Mouse (Mus musculus) ES-E14 (cell line): ENCODE measurements around the gene Abcf3. TPM values are rescaled to one million over a fixed set of nuclear protein-coding genes. Genes with fewer than 3 reads are reported as not detected.
A peak's percentile ranks its signal among the peaks of the same experiment; 100 is the strongest.

Experiments used
- DNase-seq: peaks from one replicate; pipeline ENCODE4 v3.0.0-alpha.2; 2013; ENCODE audit warnings: low read depth, low spot score
- H3K27ac ChIP-seq: 2 replicates; pipeline ENCODE4 v1.5.1; 2012; ENCODE audit warnings: low read depth, mild to moderate bottlenecking, low read length, moderate library complexity, mixed read lengths; ENCODE audit not compliant: poor library complexity, insufficient read depth, severe bottlenecking
- H3K36me3 ChIP-seq: 2 replicates; pipeline ENCODE4 v1.6.1; 2012; ENCODE audit warnings: mild to moderate bottlenecking, low read length, moderate library complexity, mixed read lengths; ENCODE audit not compliant: control insufficient read depth, poor library complexity, insufficient read depth, severe bottlenecking
- H3K4me1 ChIP-seq, 2 experiments: fragments of 150-350 bp in 1 of 2; sonication (generic) in 1 of 2; 2 replicates each; pipeline ENCODE4 v1.6.1; 2012; ENCODE audit warnings: low read length in 2 of 2, mild to moderate bottlenecking in 1 of 2, mixed read lengths in 1 of 2; ENCODE audit not compliant: control insufficient read depth in 2 of 2, insufficient read depth in 2 of 2, poor library complexity in 1 of 2
- H3K4me3 ChIP-seq, 2 experiments: fragments of 150-350 bp in 1 of 2; sonication (generic) in 1 of 2; 2 replicates each; pipeline ENCODE4 v1.5.1; 2012; ENCODE audit warnings: low read length in 2 of 2, low read depth in 1 of 2, mild to moderate bottlenecking in 1 of 2, mixed read lengths in 1 of 2; ENCODE audit not compliant: insufficient read depth in 1 of 2, poor library complexity in 1 of 2, severe bottlenecking in 1 of 2
- H3K9ac ChIP-seq: 2 replicates; pipeline ENCODE4 v1.6.1; 2012; ENCODE audit warnings: low read depth, mild to moderate bottlenecking, low read length, mixed read lengths; ENCODE audit not compliant: poor library complexity, insufficient read depth, severe bottlenecking
- H3K9me3 ChIP-seq: fragments of 150-350 bp; sonication (generic); 2 replicates; pipeline ENCODE4 v1.6.1; 2012; ENCODE audit warnings: low read depth, mild to moderate bottlenecking, low read length; ENCODE audit not compliant: control insufficient read depth, insufficient read depth
- CHD2 ChIP-seq: IDR thresholded peaks from 2 replicates; pipeline ENCODE4 v1.6.1; 2014; ENCODE audit warnings: mild to moderate bottlenecking, low read depth, low read length, inconsistent platforms
- HCFC1 ChIP-seq: IDR thresholded peaks from 2 replicates; pipeline ENCODE4 v1.6.1; 2012; ENCODE audit warnings: low read length, inconsistent platforms, borderline replicate concordance; ENCODE audit not compliant: insufficient read depth
- MAFK ChIP-seq: IDR thresholded peaks from 2 replicates; pipeline ENCODE4 v1.6.1; 2014; ENCODE audit warnings: mild to moderate bottlenecking, low read depth, low read length, inconsistent platforms; ENCODE audit not compliant: insufficient read depth
- ZC3H11A ChIP-seq: IDR thresholded peaks from 2 replicates; pipeline ENCODE4 v1.6.1; 2012; ENCODE audit warnings: low read depth, mild to moderate bottlenecking, inconsistent platforms, low read length, borderline replicate concordance
- ZNF384 ChIP-seq: IDR thresholded peaks from 2 replicates; pipeline ENCODE4 v1.6.1; 2012; ENCODE audit warnings: low read depth, low read length, inconsistent platforms
- in situ Hi-C, 2 experiments: fragments of 600-800 bp; cut with MboI; formaldehyde crosslinking; loops; one replicate each; pipeline ENCODE4 v1.15.1; 2025; ENCODE audit warnings: low sequenced_read_pairs in 2 of 2, inconsistent platforms in 1 of 2; ENCODE audit not compliant: unreplicated experiment in 2 of 2
- total RNA-seq: library from RNA; depleted of rRNA; stranded (reverse); fragments of 300-350 nt; gene quantifications from 2 replicates; pipeline ENCODE4 v1.2.3, GENCODE M21; 2012

The Abcf3 gene
- total RNA-seq, 1 experiment = 49.8 TPM

DNA sequence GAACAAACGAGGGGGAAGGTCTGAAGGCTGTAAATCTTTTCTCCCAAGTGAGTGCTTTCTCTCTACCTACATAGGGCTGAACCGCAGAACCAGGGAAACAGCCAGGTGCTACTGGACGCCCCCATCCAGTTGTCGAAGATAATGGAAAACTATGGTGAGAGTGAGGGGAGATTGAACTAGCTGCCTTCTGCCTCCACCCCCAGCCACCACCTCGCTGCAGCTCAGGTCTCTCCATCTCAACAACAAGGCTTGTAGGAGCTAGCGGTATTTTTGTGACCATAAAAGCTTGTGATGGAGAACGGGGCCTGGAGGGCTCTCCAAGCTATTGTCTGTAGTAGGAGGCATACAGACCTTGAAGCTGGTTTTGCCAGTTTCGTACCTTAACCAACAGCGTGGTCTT is 784 bp downstream of the Abcf3 start:
- Histone ChIP-seq H3K9me3 (no peaks in the 10 kb centered on the region), H3K4me1 (peaks cover 4 to 5% of the 10 kb centered on the region in 2 experiments; a peak in 3 of 4 replicates), H3K9ac (peak overlapping the region; percentile 93), H3K36me3 (peaks cover 31% of the 10 kb centered on the region), H3K4me3 (peak overlapping the region; percentile 81 to 89), H3K27ac (no peak overlapping the region)
- DNase-seq = no peak
- TF ChIP-seq ZC3H11A (no peak), CHD2 (no peak), ZNF384 (no peak), MAFK (no peak), HCFC1 (no peak)
- in situ Hi-C loops = no loop called here

GRCm38 (mm10) chr16:20551691-20552090 is 3.3 kb downstream of the Abcf3 start:
- in situ Hi-C loops = no loop called here
- peaks cover 27% of the 10 kb centered on the region for H3K36me3 ChIP-seq

DNA sequence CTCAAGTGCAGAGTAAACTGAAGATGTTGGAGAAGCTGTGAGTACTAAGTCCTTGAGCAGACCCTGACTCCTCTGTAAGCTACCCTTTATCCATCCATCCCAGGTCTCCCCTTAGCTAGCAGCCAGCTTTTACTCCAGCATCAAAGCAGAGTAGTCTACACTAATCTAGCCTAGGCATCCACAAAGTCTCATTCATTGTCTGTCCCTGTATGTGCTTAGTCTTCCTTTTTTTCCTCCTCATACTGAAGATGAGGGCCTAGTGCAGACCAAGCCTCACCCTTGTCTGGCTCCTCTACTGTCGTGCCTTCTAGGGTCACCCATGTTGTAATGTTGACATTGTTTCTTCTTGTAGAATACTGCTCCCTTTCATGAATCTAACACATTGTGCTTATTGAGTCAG is 4.2 kb downstream of the Abcf3 start:
- H3K9me3 ChIP-seq = no peaks in the 10 kb centered on the region
- DNase-seq = no peak
- no peak overlapping the region for H3K4me3 ChIP-seq
- in situ Hi-C loops = no loop called here
- peaks cover 27% of the 10 kb centered on the region for H3K36me3 ChIP-seq
- H3K9ac ChIP-seq = no peak overlapping the region
- H3K4me1 ChIP-seq = peaks cover under 1 to 3% of the 10 kb centered on the region in 2 experiments; a peak in 2 of 4 replicates
- no peak overlapping the region for H3K27ac ChIP-seq
- TF ChIP-seq CHD2 (no peak), HCFC1 (no peak), ZNF384 (no peak), ZC3H11A (no peak), MAFK (no peak)

More at GRCm38 (mm10) chr16:20551691-20552090, 3.3 kb downstream of the Abcf3 start:
- no peaks in the 10 kb centered on the region for H3K9me3 ChIP-seq
- H3K9ac ChIP-seq = no peak overlapping the region
- H3K4me1 ChIP-seq = peaks cover 4 to 5% of the 10 kb centered on the region in 2 experiments; a peak in 3 of 4 replicates
- TF ChIP-seq CHD2 = no peak
- TF ChIP-seq HCFC1 = no peak
- no peak for TF ChIP-seq ZNF384
- no peak for TF ChIP-seq MAFK
- TF ChIP-seq ZC3H11A = no peak
- H3K4me3 ChIP-seq = no peak overlapping the region
- DNase-seq = no peak
- no peak overlapping the region for H3K27ac ChIP-seq

DNA sequence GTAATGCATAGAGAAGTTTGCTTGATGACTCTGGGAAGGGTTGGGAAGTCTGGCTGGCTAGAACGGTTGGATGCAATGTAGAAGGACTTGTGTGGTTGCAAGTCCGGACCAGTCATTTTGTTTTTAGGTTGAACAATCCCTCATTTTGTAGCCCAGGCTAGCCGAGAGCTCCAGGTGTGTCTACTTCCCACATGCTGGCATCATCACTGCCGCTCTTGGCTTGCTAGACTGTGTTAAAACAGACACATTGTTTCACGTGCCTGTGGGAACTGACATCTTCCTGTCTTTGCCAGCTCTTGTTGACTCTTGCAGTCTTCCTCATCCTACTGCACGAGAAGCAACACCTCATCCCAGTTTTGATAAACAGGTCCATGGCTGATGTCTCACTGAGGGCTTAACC is 6.6 kb downstream of the Abcf3 start:
- Histone ChIP-seq H3K4me1 (no peaks in the 10 kb centered on the region), H3K9me3 (no peaks in the 10 kb centered on the region), H3K4me3 (no peak overlapping the region), H3K9ac (no peak overlapping the region), H3K27ac (no peak overlapping the region), H3K36me3 (peaks cover 41% of the 10 kb centered on the region)
- in situ Hi-C loops = no loop called here
- no peak for DNase-seq
- TF ChIP-seq ZNF384 (no peak), MAFK (no peak), ZC3H11A (no peak), HCFC1 (no peak), CHD2 (no peak)

GRCm38 (mm10) chr16:20557381-20557780 is 9.0 kb downstream of the Abcf3 start:
- in situ Hi-C loops = no loop called here
- H3K4me3 ChIP-seq = no peak overlapping the region
- peaks cover 28% of the 10 kb centered on the region for H3K36me3 ChIP-seq
- H3K9ac ChIP-seq = no peak overlapping the region
- TF ChIP-seq HCFC1 = no peak
- TF ChIP-seq CHD2 = no peak
- TF ChIP-seq MAFK = no peak
- TF ChIP-seq ZC3H11A = no peak
- TF ChIP-seq ZNF384 = no peak
- H3K27ac ChIP-seq = no peak overlapping the region
- DNase-seq = no peak
- no peaks in the 10 kb centered on the region for H3K4me1 ChIP-seq
- H3K9me3 ChIP-seq = no peaks in the 10 kb centered on the region
